Mouse (Mus musculus) lung, adult 2 months (tissue): ENCODE results near the gene Chst7.

Experiments used
- CTCF ChIP-seq: fragments of 200-500 bp; IDR thresholded peaks from 2 replicates; pipeline ENCODE4 v1.5.1; 2011; ENCODE audit warnings: mild to moderate bottlenecking, low read length, control low read depth; ENCODE audit not compliant: insufficient read depth
- POLR2A ChIP-seq: fragments of 200-500 bp; IDR thresholded peaks from 2 replicates; pipeline ENCODE4 v1.6.1; 2011; ENCODE audit warnings: low read depth, mild to moderate bottlenecking, control low read depth, low read length, borderline replicate concordance; ENCODE audit errors: extremely low read depth

DNA sequence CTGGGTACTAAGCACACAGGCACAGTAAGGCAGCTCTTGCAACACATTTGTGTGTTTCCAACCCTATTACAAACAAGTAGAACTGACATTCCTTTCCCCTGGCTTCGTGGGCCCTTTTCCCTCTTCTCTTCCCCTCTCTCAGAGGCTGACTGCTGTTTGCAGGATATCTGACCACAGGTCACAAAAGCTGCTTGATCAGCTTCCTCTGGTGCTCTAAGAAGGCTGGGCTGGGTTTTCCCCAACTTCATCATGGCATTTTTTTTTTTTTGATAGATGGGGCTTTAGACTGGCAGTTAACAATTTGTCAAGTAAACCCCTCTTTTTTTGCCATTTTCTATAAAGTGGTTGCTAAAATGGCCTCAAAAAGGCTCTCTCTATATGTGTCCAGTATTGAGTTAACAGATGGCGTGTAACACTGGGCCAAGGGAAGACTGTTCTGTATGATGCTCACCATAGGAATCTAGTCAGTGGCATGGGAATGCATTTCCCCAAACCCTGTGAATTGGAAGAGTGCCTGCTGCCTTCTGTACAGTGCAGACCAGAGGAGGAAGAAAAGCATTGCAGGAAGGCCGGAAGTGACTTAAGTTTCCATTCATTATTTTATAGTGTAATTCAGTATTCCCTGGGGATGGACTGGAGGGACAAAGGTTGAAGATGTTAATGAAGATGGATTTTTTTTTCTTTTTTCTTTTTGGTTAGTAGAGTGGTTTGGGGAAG is 2.6 kb downstream of the Chst7 start:
- TF ChIP-seq CTCF (no peak), POLR2A (no peak)
